Mouse (Mus musculus) heart, adult 2 months (tissue): ENCODE data around the gene Celf2.

Experiments
- CTCF ChIP-seq: fragments of 200-600 bp; IDR thresholded peaks from 2 replicates; pipeline ENCODE4 v1.8.1; 2022; ENCODE audit warnings: antibody characterized with exemption, mild to moderate bottlenecking, moderate library complexity
- EP300 ChIP-seq: fragments of 200-500 bp; IDR thresholded peaks from 2 replicates; pipeline ENCODE4 v1.6.1; 2011; ENCODE audit warnings: low read depth, low read length, control low read depth; ENCODE audit not compliant: insufficient read depth

DNA sequence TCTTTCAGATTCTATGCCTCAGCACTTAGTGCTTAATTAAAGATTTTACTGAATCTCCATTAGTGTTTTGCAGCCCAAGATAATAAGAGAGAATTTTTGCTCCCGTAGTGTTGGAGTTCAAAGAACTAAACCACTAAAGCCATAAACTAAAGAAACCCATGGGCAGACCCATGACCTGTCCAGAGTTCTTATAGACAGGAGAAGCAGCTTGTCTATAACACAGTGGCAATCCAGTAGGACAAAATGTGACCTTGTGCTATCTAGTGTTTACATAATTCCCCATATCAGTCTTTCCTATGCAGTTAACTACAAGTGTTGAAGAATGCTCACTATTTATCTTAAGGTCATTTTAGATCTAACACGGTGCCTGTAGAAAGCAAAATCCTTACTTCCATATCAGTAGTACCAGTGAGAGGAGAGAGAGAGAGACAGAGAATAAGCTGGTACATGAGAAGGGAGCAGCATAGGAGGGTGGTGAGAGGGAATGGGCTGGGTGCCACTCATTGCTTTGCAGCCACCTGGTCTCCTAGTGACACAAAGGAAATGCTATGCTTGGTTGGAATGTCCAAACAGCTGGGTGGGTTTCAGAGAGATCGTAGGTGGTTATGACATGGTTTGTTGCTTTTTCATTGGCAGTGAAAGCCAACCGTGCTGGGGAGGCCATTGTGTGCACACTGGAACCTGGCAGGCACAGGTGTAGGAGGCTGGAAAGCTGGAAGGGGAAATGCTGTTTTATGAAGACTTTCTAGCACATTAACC is 162.5 kb downstream of the Celf2 start:
- TF ChIP-seq CTCF (no peak), EP300 (no peak)
